Mouse (Mus musculus): Measurements from ENCODE around the gene Ddx20.

- no peak for TF ChIP-seq CTCF (IDR thresholded peaks at IDR 0.05; ENCODE audit: borderline replicate concordance, insufficient read depth, low read length)
- TF ChIP-seq POLR2A (IDR thresholded peaks at IDR 0.05; ENCODE audit: low read depth, low read length) = no peak
Measured at GRCm38 (mm10) chr3:105712827-105713226, 25.5 kb upstream of the Ddx20 start.
